Mouse (Mus musculus) lung, adult 2 months (tissue): Measurements from ENCODE around the gene Rabep2.

Source experiments
- CTCF ChIP-seq: fragments of 200-500 bp; IDR thresholded peaks from 2 replicates; pipeline ENCODE4 v1.5.1; 2011; ENCODE audit warnings: mild to moderate bottlenecking, low read length, control low read depth; ENCODE audit not compliant: insufficient read depth
- POLR2A ChIP-seq: fragments of 200-500 bp; IDR thresholded peaks from 2 replicates; pipeline ENCODE4 v1.6.1; 2011; ENCODE audit warnings: low read depth, mild to moderate bottlenecking, control low read depth, low read length, borderline replicate concordance; ENCODE audit errors: extremely low read depth

DNA sequence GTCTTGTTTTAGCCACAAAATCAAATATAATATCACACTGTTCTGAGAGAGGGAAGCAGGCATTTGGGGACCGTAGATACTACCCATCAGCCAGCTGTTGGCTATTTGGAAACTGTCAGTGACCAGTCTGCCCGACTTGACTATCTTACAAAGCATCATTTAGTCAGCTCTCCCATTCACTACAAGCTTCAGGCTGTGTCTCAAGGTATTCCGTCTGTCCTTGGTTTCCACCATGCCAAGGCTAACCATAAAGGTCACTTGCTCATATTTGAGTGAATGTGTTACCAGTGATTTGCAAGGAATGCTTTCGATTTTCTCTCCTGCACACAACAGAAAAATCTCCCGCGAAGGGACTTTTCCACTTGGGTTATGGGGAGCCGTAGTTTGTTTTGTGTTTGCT, 6.2 kb downstream of the Rabep2 start:
- TF ChIP-seq POLR2A (no peak), CTCF (no peak)
